Mouse (Mus musculus): ENCODE measurements around the gene Phactr1. TPM values are rescaled to one million over a fixed set of nuclear protein-coding genes. Genes with fewer than 3 reads are reported as not detected.

Phactr1 gene
- total RNA-seq, 1 experiment = 1.2 TPM

GRCm38 (mm10) chr13:42823875-42824274, 143.5 kb downstream of the Phactr1 start:
- H3K9me3 ChIP-seq (ENCODE audit: control insufficient read depth, insufficient read depth, low read depth, low read length) = no peaks in the 10 kb centered on the region
- H3K9ac ChIP-seq (ENCODE audit: insufficient read depth, low read depth, low read length, poor library complexity, severe bottlenecking) = no peak overlapping the region
- H3K4me1 ChIP-seq (ENCODE audit: control insufficient read depth in 2 of 2, insufficient read depth in 2 of 2, low read length in 2 of 2, poor library complexity in 1 of 2) = no peaks in the 10 kb centered on the region
- DNase-seq (ENCODE audit: low read depth, low spot score) = no peak
- H3K36me3 ChIP-seq (ENCODE audit: control insufficient read depth, insufficient read depth, low read length, poor library complexity, severe bottlenecking) = no peaks in the 10 kb centered on the region
- in situ Hi-C loops (cut with MboI; ENCODE audit: low sequenced_read_pairs in 2 of 2, unreplicated experiment in 2 of 2) = no loop called here
- no peak overlapping the region for H3K4me3 ChIP-seq (ENCODE audit: insufficient read depth in 1 of 2, low read depth in 1 of 2, low read length in 2 of 2, poor library complexity in 1 of 2, severe bottlenecking in 1 of 2)
- TF ChIP-seq HCFC1 (IDR thresholded peaks at IDR 0.05; ENCODE audit: borderline replicate concordance, insufficient read depth, low read length) (no peak), ZC3H11A (IDR thresholded peaks at IDR 0.05; ENCODE audit: borderline replicate concordance, low read depth, low read length) (no peak), ZNF384 (IDR thresholded peaks at IDR 0.05; ENCODE audit: low read depth, low read length) (no peak), MAFK (IDR thresholded peaks at IDR 0.05; ENCODE audit: insufficient read depth, low read depth, low read length) (no peak), CHD2 (IDR thresholded peaks at IDR 0.05; ENCODE audit: low read depth, low read length) (no peak)
- H3K27ac ChIP-seq (ENCODE audit: insufficient read depth, low read depth, low read length, poor library complexity, severe bottlenecking) = no peak overlapping the region

- Histone ChIP-seq H3K27ac (ENCODE audit: insufficient read depth, low read depth, low read length, poor library complexity, severe bottlenecking) (no peak overlapping the region), H3K9ac (ENCODE audit: insufficient read depth, low read depth, low read length, poor library complexity, severe bottlenecking) (no peak overlapping the region), H3K9me3 (ENCODE audit: control insufficient read depth, insufficient read depth, low read depth, low read length) (no peaks in the 10 kb centered on the region), H3K4me1 (ENCODE audit: control insufficient read depth in 2 of 2, insufficient read depth in 2 of 2, low read length in 2 of 2, poor library complexity in 1 of 2) (no peaks in the 10 kb centered on the region), H3K36me3 (ENCODE audit: control insufficient read depth, insufficient read depth, low read length, poor library complexity, severe bottlenecking) (no peaks in the 10 kb centered on the region), H3K4me3 (ENCODE audit: insufficient read depth in 1 of 2, low read depth in 1 of 2, low read length in 2 of 2, poor library complexity in 1 of 2, severe bottlenecking in 1 of 2) (no peak overlapping the region)
- DNase-seq (ENCODE audit: low read depth, low spot score) = peak; percentile 34
- in situ Hi-C loops (cut with MboI; ENCODE audit: low sequenced_read_pairs in 2 of 2, unreplicated experiment in 2 of 2) = no loop called here
- TF ChIP-seq CHD2 (IDR thresholded peaks at IDR 0.05; ENCODE audit: low read depth, low read length) (no peak), MAFK (IDR thresholded peaks at IDR 0.05; ENCODE audit: insufficient read depth, low read depth, low read length) (no peak), ZNF384 (IDR thresholded peaks at IDR 0.05; ENCODE audit: low read depth, low read length) (no peak), ZC3H11A (IDR thresholded peaks at IDR 0.05; ENCODE audit: borderline replicate concordance, low read depth, low read length) (no peak), HCFC1 (IDR thresholded peaks at IDR 0.05; ENCODE audit: borderline replicate concordance, insufficient read depth, low read length) (no peak)
Measured at GRCm38 (mm10) chr13:42826602-42827001, 146.2 kb downstream of the Phactr1 start.

- in situ Hi-C loops (cut with MboI; ENCODE audit: low sequenced_read_pairs in 2 of 2, unreplicated experiment in 2 of 2) = no loop called here
- H3K4me1 ChIP-seq (ENCODE audit: control insufficient read depth in 2 of 2, insufficient read depth in 2 of 2, low read length in 2 of 2, poor library complexity in 1 of 2) = no peaks in the 10 kb centered on the region
- TF ChIP-seq MAFK (IDR thresholded peaks at IDR 0.05; ENCODE audit: insufficient read depth, low read depth, low read length) = no peak
- H3K36me3 ChIP-seq (ENCODE audit: control insufficient read depth, insufficient read depth, low read length, poor library complexity, severe bottlenecking) = no peaks in the 10 kb centered on the region
- H3K9me3 ChIP-seq (ENCODE audit: control insufficient read depth, insufficient read depth, low read depth, low read length) = no peaks in the 10 kb centered on the region
- no peak overlapping the region for H3K27ac ChIP-seq (ENCODE audit: insufficient read depth, low read depth, low read length, poor library complexity, severe bottlenecking)
- no peak overlapping the region for H3K4me3 ChIP-seq (ENCODE audit: insufficient read depth in 1 of 2, low read depth in 1 of 2, low read length in 2 of 2, poor library complexity in 1 of 2, severe bottlenecking in 1 of 2)
- DNase-seq (ENCODE audit: low read depth, low spot score) = no peak
- no peak overlapping the region for H3K9ac ChIP-seq (ENCODE audit: insufficient read depth, low read depth, low read length, poor library complexity, severe bottlenecking)
Measured at GRCm38 (mm10) chr13:42828978-42829377, 148.6 kb downstream of the Phactr1 start.

GRCm38 (mm10) chr13:42835441-42835840, 155.0 kb downstream of the Phactr1 start:
- no peak for DNase-seq (ENCODE audit: low read depth, low spot score)
- Histone ChIP-seq H3K36me3 (ENCODE audit: control insufficient read depth, insufficient read depth, low read length, poor library complexity, severe bottlenecking) (no peaks in the 10 kb centered on the region), H3K4me1 (ENCODE audit: control insufficient read depth in 2 of 2, insufficient read depth in 2 of 2, low read length in 2 of 2, poor library complexity in 1 of 2) (no peaks in the 10 kb centered on the region), H3K27ac (ENCODE audit: insufficient read depth, low read depth, low read length, poor library complexity, severe bottlenecking) (no peak overlapping the region), H3K9me3 (ENCODE audit: control insufficient read depth, insufficient read depth, low read depth, low read length) (no peaks in the 10 kb centered on the region), H3K9ac (ENCODE audit: insufficient read depth, low read depth, low read length, poor library complexity, severe bottlenecking) (no peak overlapping the region), H3K4me3 (ENCODE audit: insufficient read depth in 1 of 2, low read depth in 1 of 2, low read length in 2 of 2, poor library complexity in 1 of 2, severe bottlenecking in 1 of 2) (no peak overlapping the region)
- TF ChIP-seq HCFC1 (IDR thresholded peaks at IDR 0.05; ENCODE audit: borderline replicate concordance, insufficient read depth, low read length) (no peak), ZNF384 (IDR thresholded peaks at IDR 0.05; ENCODE audit: low read depth, low read length) (no peak), CHD2 (IDR thresholded peaks at IDR 0.05; ENCODE audit: low read depth, low read length) (no peak), ZC3H11A (IDR thresholded peaks at IDR 0.05; ENCODE audit: borderline replicate concordance, low read depth, low read length) (no peak), MAFK (IDR thresholded peaks at IDR 0.05; ENCODE audit: insufficient read depth, low read depth, low read length) (no peak)
- in situ Hi-C loops (cut with MboI; ENCODE audit: low sequenced_read_pairs in 2 of 2, unreplicated experiment in 2 of 2) = no loop called here

GRCm38 (mm10) chr13:42839358-42839757, 158.9 kb downstream of the Phactr1 start:
- TF ChIP-seq ZC3H11A (IDR thresholded peaks at IDR 0.05; ENCODE audit: borderline replicate concordance, low read depth, low read length) (no peak), ZNF384 (IDR thresholded peaks at IDR 0.05; ENCODE audit: low read depth, low read length) (no peak), CHD2 (IDR thresholded peaks at IDR 0.05; ENCODE audit: low read depth, low read length) (no peak), HCFC1 (IDR thresholded peaks at IDR 0.05; ENCODE audit: borderline replicate concordance, insufficient read depth, low read length) (no peak), MAFK (IDR thresholded peaks at IDR 0.05; ENCODE audit: insufficient read depth, low read depth, low read length) (no peak)
- Histone ChIP-seq H3K27ac (ENCODE audit: insufficient read depth, low read depth, low read length, poor library complexity, severe bottlenecking) (no peak overlapping the region), H3K4me1 (ENCODE audit: control insufficient read depth in 2 of 2, insufficient read depth in 2 of 2, low read length in 2 of 2, poor library complexity in 1 of 2) (no peaks in the 10 kb centered on the region), H3K9ac (ENCODE audit: insufficient read depth, low read depth, low read length, poor library complexity, severe bottlenecking) (no peak overlapping the region), H3K36me3 (ENCODE audit: control insufficient read depth, insufficient read depth, low read length, poor library complexity, severe bottlenecking) (no peaks in the 10 kb centered on the region), H3K9me3 (ENCODE audit: control insufficient read depth, insufficient read depth, low read depth, low read length) (no peaks in the 10 kb centered on the region), H3K4me3 (ENCODE audit: insufficient read depth in 1 of 2, low read depth in 1 of 2, low read length in 2 of 2, poor library complexity in 1 of 2, severe bottlenecking in 1 of 2) (no peak overlapping the region)
- in situ Hi-C loops (cut with MboI; ENCODE audit: low sequenced_read_pairs in 2 of 2, unreplicated experiment in 2 of 2) = no loop called here
- DNase-seq (ENCODE audit: low read depth, low spot score) = no peak
